Mouse (Mus musculus) R1 (cell line): ENCODE results near the gene Fads6.
A peak's percentile ranks its signal among the peaks of the same experiment; 100 is the strongest.

Source experiments
- DNase-seq: peaks from one replicate; pipeline ENCODE4 v3.0.0-alpha.2; 2018; ENCODE audit warnings: low read depth, low spot score

The Fads6 gene

DNA sequence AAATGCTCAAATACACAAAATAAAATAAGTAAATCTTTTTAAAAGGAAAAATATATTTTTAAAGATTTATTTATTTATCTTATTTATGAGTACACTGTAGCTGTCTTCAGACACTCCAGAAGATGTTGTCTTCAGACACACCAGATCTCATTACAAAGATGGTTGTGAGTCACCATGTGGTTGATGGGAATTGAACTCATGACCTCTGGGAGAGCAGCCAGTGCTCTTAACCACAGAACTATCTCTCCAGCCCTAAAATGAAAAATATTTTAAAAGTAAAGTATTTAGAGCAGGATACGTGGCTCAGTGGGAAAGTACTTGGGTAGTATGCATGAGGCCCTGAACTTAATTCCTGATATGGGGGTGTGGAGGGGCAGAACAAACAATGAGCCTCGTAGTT, 3.9 kb upstream of the Fads6 start:
- DNase-seq = no peak

DNA sequence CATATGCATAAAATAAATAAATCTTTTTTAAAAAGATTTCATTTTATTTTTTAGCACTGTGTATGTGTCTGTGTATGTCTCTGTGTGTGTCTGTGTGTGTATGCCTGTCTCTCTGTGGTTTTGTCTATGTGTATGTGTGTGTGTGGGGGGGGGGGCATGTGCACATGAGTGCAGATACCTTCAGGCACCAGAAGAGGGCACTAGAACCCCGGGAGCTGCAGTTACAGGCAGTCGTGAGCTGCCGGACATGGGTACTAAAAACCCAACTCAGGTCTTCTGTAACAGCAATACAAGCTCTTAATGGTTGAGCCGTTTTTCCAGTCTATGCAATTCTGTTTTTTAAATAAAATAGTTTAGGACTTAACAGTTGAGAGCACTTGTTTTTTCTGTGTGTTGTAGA, 3.3 kb upstream of the Fads6 start:
- peak; percentile 63 for DNase-seq

DNA sequence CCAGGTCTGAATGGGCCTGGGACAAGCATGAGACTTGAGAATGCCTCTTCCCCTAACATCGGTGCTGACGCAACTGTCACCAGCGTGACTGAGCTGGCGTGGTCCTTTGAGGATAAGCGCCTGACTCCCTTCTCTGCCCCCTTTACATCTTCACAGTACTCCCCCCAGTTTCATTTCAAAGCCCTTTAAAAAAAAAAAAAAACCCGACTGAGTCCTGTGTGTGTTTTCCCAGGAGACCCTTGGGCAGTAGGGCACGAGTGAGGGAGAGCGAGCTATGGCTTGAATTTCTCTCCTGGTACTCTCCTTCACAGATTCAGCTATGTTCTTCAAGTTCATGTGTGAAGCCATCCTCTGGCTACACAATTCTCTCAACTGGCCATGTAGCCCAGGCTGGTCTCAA, 697 bp upstream of the Fads6 start:
- DNase-seq = no peak

DNA sequence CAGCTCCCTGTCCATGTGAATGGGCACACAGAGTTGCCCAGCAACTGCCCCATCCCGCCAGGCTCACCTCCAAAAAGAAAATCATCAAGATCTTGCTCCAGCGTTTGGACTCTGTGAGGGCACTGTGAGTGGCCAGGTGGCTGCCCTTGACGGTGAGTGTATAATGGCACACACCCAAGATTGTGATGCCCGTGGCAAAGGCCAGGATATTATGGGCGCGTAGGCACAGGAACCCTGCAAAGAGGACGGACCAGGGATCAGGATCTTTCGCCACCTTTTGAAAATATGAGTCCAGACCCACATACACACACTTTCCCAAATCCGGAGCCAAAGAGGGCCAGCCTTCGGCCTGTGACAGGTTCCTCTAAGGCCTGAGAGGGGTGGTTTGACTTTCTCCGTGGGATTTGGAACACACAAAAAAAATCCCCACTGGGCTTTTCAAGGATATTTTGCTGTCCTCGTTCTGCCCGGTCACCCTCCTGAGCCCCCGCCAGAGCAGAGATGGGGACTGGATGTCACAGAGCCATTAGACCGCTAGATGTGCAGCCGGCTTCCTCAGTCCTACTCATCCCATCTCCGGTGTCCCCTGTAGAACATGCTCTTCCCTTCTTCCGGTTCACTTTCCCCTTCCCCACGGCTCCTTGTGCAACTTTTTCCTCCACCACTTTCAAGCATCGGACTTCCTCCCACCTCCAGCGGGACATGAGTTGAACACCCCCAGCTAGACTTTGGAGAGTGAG, 822 bp downstream of the Fads6 start:
- no peak for DNase-seq

DNA sequence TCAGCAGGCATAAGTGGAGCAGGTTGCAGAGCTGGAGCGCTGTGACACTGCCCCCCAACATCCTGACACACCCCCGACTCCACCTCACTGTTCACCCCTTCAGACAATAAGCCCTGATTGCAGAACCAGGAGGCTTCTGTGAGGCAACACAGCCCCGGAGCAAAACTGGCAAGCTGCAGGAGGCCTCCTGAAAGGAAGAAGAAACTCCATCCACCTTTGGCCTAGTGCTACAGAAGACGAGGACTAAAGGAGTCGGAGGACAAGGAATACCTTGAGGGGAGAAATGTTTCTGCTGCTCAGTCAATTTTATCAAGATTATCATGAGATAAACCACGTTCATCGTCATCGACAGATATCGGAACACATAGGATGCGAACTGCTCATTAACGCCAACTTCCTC, 1.5 kb downstream of the Fads6 start:
- no peak for DNase-seq

DNA sequence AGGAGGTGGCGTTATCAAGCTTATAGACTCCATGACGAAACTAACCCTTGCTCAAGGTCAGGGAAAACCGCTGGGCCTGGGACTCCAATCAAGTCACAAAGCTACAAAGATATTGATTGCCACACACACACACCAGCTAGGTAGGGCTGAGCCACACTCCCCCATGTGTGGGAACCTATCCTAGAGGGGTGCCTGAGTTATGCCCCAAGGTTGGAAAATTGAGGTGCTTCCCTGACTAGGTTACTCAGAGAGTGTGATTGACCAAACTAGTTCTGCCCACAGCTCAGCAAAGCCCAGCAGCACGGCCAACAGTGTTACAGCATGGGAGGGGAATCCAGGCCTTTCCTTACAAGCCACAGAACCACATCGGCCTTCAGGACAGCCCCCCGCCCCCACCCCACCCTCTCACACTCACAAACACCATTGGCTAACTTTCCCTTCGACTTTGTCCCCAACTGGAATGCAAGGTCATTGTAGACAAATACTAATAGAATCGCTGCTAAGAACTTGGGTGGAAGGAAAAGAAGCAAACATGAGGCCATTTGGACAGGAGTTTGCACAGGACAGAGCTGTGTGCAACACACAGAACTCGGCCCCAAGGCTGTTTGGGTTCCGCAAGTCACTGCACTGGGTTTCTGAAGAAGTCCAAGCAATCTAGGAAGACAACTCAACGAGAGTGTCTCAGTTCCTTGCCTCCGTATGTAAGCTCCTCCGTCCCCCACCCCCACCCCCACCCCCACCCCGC, 4.7 kb downstream of the Fads6 start:
- DNase-seq = peak; percentile 77

DNA sequence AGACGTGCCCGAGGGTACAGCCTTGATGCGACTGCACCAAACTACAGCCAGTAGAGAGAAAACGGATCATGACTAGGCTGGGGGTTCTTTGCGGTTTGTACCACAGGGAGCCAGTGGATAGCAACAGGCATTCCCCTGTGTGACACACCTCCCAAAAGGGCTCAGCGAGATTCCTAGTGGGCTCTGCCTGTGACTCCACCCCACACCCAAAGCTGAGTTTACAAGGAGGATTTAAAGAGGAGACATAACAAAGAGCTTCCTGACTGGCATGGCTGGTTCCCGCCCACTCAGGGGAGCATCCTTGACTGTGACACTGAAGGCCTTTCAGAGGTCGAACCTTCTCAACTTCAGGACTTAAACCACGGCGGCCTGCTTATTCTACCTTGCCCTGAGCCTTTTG, 6.0 kb downstream of the Fads6 start:
- peak; percentile 82 for DNase-seq

DNA sequence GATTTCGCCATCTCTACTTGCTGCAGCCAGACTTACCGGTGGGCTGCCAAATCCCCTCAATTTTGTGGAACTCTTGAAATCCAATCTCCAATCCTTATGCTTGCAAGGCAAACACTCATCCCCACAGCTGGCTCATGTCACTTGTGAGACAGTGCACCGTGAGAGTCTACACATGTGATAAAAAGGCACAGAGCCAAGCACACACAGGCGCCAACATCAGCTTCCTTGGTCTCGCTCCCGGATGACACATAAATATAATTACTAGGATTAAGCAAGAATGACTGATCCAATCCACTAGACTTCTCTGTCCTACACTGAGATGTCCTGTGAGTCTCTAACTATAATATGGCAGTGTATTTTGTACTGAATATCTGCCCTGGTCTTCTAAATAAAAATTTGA, 6.5 kb downstream of the Fads6 start:
- DNase-seq = no peak

DNA sequence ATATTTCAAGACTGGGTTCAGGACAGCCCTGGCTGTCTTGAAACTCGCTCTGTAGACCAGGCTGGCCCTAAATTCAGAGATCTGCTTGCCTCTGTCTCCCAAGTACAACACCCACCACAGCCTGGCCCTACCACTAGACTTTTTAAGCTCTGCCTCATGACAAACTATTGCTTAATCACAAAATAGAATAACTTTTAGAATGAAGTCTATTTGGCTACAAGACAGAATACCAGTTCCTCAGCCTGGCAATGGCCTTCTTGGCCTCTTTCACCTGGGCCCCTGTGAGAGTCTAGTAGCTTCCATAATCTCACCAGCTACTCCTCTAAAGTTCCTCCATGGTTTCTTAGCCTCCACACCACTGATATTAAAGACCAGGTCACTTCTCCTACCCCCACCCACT, 7.1 kb downstream of the Fads6 start:
- no peak for DNase-seq

DNA sequence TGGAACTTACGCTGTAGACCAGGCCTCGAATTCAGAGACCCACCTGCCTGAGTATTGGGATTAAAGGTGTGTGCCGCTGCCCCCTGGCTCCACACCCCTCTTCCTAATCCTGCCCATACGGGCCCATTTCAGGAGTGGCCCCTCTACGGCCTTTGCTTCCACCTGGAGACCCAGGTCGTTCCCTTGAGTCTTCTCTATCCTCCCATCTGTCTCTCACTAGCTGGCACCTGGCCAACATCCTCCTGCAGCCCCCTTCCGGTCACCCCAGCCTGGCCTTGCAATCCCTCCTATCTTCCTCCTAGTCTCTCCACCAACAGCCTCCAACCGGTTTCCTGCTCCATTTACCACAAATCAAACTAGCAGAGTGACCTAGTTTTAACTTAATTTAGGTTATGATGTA, 7.6 kb downstream of the Fads6 start:
- no peak for DNase-seq

DNA sequence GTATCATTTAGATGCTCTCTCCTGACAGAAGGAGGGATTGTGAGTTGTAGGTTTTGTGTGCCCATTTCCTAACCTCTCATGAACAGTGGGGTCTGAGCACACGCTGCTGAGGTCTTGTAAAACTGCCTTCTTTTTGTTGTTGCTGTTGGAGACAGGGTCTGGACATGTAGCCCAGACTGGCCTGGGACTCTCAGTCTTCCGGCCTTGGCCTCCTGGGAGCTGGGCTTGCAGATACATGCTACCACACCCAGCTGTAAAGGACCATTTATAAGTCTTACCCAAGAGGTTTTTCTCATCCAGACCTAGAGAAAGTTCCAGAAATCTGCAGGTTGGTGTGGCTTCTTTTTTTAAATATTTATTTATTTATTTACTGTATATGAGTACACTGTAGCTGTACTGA, 9.2 kb downstream of the Fads6 start:
- DNase-seq = no peak

DNA sequence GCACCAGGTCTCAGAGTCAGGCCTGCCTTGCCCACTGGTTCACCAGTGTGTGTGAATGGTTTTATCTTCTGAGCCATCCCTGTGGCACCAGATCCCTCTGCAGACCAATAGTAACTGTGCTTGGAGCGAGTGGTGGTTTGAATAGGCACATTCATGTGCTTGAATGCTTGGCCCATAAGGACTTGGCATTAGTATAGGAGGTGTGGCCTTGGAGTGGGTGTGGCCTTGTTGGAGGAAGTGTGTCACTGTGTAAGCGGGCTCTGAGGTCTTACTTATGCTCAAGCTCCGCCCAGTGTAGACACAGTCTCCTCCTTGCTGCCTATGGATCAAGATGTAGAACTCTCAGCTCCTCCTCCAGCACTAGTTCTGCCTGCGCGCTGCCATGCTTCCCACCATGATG, 10.1 kb downstream of the Fads6 start:
- peak; percentile 98 for DNase-seq

DNA sequence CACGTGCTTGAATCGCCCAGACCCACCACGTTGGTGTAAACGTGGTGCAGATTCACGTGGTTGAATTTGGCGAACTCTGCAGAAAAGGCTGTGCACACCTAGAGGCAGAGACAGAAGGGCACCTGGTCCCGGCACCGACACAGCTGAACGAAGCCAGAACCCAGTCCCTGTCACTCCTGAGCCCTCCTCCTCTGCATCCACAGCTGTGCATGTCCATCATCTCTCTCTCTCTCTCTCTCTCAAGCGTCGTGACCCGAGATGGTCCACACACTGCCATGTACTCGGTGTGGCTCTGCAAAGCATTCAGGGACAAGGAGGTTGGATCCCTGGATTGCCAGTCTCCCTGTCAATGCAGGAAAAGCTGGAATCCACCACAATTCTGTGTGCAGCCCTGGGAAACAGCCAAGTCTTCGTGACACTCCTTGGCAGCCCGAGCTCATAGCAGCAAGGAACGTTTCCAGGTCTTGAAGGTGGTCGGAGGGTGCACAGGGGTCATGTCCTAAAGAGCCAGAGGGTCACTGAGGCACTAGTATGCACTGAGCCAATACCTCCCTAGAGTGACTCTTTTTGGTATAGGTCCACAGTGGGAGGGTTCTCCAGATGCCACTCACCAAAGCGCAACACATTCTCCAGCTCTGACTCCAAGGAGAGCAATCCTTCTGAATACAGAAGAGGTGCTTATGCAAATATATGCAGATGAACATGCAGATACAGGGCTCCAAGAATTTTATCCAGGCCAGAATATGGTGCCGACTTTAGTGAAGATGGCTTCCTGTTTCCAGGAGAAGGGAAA, 11.1 kb downstream of the Fads6 start:
- peak; percentile 43 for DNase-seq

DNA sequence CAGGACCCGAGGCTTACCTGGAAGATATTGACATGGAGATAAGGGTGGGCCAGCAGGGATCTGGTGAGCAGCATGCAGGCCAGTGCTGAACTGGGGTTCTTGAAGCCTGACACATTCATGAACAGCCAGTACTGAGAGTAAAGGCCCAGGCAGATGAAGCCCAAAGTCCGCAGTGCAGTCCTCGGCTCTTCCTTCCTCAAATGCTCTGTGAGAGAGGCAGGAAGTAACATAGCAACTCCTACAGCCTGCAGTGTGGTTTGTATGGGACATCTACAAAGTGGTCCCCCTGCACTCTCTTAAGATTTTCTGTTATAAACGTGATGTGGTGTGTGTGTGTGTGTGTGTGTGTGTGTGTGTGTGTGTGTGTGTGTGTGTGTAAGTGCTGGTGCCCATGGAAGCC, 12.2 kb downstream of the Fads6 start:
- no peak for DNase-seq

DNA sequence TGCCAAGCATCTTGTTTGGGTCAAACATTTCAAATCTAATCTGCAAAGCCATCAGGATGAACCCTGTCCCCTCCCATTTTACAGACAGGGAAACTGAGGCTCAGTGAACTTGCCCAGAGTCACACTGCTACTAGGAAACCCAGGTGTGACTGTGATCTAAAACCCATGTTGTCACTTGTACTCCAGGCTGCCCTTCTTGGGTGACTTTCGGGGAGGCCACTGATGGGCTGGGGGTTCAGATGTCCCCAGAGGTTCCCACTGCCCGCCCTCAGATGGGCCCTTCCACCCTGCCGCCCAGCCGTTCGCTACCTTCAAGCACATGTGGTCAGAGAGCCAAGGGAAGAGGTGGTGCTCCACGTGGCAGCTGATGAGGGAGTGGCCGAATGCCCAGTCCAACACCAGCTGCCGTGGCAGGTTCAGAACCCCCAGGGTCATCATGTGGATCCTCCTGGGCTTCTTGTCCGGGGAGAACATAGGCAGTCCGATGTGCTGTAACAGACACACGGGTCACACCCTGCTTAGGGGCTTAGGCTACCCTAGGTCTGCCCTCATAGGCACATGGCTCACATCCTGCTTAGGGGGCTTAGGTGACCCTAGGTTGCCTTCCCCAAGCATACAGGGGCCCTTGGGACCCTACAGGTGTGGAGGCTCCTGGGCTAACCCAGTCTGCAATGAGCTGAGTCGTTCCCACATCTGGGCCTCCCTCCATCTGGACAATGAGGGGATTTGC, 13.4 kb downstream of the Fads6 start:
- no peak for DNase-seq

DNA sequence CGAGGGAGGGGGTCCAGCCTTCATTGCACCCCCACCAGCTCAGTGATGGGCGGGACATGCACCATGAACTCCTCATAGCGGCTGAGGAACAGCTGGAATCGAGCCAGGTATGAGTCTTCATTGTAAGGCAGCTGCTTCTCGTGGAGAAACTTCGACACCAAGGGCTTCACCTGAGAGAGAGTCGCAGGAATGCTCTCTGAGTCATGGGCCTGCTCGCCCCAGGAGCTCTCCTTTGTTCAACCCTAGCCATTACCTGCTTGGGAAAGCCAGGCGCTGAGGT, 14.0 kb downstream of the Fads6 start:
- DNase-seq = no peak

DNA sequence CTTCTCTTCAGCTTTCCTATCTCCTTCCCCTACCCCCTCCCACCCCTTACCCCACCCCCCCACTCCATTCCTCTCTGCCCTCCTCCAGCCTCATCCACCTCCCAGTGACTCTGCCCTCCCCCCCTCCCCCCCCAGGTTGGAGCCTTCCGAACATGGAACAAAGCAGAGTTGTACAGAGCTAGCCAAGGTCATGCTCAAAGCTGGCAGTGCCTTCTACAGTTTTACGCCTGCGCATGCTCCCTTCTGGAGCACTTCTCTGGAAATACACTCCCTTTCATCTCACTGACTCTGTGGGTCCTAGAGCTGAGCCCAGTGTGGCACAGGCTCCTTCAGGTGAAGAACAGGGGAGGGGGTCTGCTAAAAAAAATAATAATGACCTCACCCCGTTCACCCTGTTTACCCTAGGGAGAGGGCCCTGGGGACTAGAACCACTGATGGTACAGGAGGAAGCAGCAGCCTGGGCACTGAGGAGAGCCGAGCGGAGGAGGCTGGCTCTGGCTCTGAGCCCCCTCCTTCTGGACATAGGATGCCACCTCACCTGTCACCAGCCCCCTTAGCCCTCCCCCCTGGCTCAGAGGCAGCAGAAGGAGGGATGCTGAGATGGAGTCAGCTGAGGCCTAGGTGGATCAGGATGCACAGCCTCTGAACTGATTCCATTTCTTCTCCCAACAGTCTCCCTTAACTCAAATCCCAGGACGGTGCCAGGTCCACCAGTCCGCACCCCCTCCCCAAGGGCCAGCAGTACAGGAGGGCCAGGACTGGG, 14.6 kb downstream of the Fads6 start:
- no peak for DNase-seq

DNA sequence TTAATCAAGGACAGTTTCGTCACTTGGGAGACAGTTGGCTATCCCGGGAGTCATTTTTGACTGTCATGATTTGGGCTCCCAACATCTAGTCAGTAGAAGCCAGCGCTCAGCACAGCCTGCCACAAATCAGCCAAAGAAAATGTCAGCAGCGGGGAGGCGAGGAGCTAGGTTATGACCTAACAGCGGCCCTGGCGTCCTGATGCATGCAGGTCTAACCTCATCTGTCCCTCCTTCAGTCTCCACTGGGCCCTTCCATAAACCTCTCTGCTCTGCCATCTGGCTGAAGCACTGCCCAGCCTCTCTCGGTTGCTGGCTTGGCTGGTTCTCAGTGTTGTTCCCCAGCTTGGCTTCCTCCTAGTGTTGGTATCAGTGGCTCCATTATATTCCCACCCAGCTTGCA, 15.2 kb downstream of the Fads6 start:
- DNase-seq = no peak

DNA sequence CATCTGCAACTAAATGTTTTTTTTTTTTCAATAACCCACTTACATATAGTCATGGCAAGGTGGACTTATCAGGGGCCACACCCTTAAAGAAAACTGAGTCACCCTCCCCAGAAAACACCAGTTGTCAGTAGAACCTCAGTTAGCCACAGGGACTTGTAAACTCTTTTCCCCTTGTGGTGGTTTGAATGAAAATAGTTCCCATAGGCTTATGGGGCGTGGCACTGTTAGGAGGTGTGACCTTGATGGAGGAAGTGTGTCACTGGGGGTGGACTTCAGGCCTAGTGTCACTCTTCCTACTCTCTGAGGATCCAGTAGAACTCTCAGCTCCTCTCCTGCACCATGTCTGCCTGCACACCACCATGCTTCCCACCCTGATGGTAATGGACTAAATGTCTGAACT, 17.7 kb downstream of the Fads6 start:
- peak; percentile 94 for DNase-seq

DNA sequence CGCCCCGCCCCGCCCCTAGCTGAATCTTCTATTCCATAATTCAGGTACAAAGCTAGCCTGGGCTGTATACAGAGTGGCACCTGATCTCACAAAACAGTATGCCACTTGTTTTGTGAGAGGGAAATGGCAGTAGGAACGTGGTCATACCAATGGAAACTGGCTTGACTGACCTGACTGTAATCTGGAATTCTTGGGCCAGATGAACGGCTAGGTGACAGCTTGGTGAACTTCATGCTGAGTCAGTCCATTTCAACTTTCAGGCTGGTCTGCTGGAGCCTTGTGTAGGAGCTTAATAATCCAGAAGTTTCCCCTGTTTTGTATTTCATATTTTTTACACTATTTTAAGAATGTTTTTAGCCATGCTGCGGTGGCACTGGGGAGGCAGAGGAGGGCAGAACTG, 19.3 kb downstream of the Fads6 start:
- DNase-seq = no peak

DNA sequence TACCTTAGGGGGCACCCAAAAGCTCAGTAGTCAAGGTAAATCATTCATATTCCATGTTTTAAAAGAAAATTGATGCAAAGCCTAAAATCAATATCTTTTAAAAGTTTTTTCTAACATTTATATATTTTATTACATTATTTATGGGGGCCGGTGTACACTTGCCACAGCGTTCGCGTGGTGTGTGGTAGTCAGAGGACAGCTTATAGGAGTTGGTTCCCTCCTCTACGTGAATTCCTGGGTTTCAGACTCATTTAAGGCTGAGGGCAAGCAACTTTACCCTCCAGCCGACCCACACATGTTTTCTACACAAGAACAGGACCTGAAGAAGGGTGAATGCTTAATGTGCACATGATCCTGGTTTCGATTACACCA, 19.9 kb downstream of the Fads6 start:
- DNase-seq = no peak
